Mouse (Mus musculus) limb, embryonic 11.5 days (tissue): ENCODE measurements around the gene Podxl. TPM values are rescaled to one million over a fixed set of nuclear protein-coding genes. Genes with fewer than 3 reads are reported as not detected.

Experiments
- ATAC-seq: fragments of 200-750 bp; cut with Nextera tagmentation; 2 replicates; pipeline ENCODE4 v1.8.0; 2017; ENCODE audit warnings: low read depth; ENCODE audit not compliant: insufficient number of reproducible peaks, low FRiP score, low TSS enrichment
- DNase-seq: peaks from one replicate; pipeline ENCODE4 v3.0.0-alpha.2; 2015; ENCODE audit warnings: low spot score
- H3K27ac ChIP-seq: fragments of 300-500 bp; sonication (generic); replicated peaks from 2 replicates; pipeline ENCODE4 v1.5.1; 2014; ENCODE audit warnings: low read depth, mild to moderate bottlenecking, low read length
- H3K27me3 ChIP-seq: fragments of 300-500 bp; sonication (generic); 2 replicates; pipeline ENCODE4 v1.6.1; 2014; ENCODE audit warnings: mild to moderate bottlenecking, low read length, mixed read lengths; ENCODE audit not compliant: control insufficient read depth, insufficient read depth
- H3K36me3 ChIP-seq: fragments of 300-500 bp; sonication (generic); 2 replicates; pipeline ENCODE4 v1.6.1; 2014; ENCODE audit warnings: mild to moderate bottlenecking, low read length, moderate library complexity, mixed read lengths; ENCODE audit not compliant: control insufficient read depth, insufficient read depth
- H3K4me1 ChIP-seq: fragments of 300-500 bp; sonication (generic); 2 replicates; pipeline ENCODE4 v1.6.1; 2014; ENCODE audit warnings: low read length, mixed read lengths; ENCODE audit not compliant: control insufficient read depth, insufficient read depth
- H3K4me2 ChIP-seq: fragments of 300-500 bp; sonication (generic); 2 replicates; pipeline ENCODE4 v1.6.1; 2014; ENCODE audit warnings: low read depth, mild to moderate bottlenecking, moderate library complexity; ENCODE audit not compliant: severe bottlenecking
- H3K4me3 ChIP-seq: fragments of 300-500 bp; sonication (generic); 2 replicates; pipeline ENCODE4 v1.5.1; 2014; ENCODE audit warnings: low read depth, low read length
- H3K9ac ChIP-seq: fragments of 300-500 bp; sonication (generic); 2 replicates; pipeline ENCODE4 v1.6.1; 2014; ENCODE audit warnings: mild to moderate bottlenecking, low read length
- H3K9me3 ChIP-seq: fragments of 300-500 bp; sonication (generic); 2 replicates; pipeline ENCODE4 v1.6.1; 2016; ENCODE audit warnings: low read length; ENCODE audit not compliant: control insufficient read depth
- WGBS: fragments of 180-500 bp; shearing (Covaris S2); extraction: QIAGEN DNeasy Blood & Tissue Kit; methylation state at CpG from one replicate; pipeline ENCODE4 v1.1.7; 2014; 5-methylcytosine and 5-hydroxymethylcytosine counted together
- polyA plus RNA-seq: library from polyadenylated mRNA; unstranded; fragments of >200 nt; fragmentation: Nextera tagmentation; extraction: Ambion mirVana; gene quantifications from 2 replicates; pipeline ENCODE4 v1.2.1, GENCODE M21; 2014

Podxl gene
- polyA plus RNA-seq, 1 experiment from 2014 or later, result 6.1 TPM

DNA sequence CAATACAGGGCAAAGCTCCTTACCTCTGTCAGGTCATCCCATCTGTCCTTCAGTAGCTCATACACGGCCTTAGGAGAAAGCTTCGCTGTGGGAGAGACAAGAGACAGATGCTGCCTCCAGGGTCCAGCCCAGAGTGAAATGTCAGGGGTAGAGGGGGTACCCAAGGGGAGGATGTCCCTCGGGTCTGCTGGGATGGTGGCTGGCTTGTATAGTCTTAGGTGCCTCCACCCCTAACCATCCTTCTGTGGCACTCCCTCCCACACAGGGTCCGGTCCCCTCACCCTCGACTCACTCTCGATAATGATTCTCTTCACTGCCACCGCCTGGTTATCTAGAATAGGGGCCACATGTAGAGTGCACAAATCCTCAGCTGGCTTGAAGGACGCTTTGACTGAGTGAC is 39.1 kb downstream of the Podxl start:
- 0 out of 2 replicates have a peak, but pooled peaks cover 2% of the 10 kb centered on the region for H3K4me1 ChIP-seq
- no peak overlapping the region for H3K4me2 ChIP-seq
- 90% methylated on average over 8 of the region's 8 CpGs for WGBS
- H3K4me3 ChIP-seq, result no peak overlapping the region
- no peak overlapping the region for H3K27ac ChIP-seq
- 0 out of 2 replicates have a peak, but pooled peaks cover 2% of the 10 kb centered on the region for H3K36me3 ChIP-seq
- no peak overlapping the region for H3K9ac ChIP-seq
- DNase-seq (no peak), ATAC-seq (no peak)
- no peaks in the 10 kb centered on the region for H3K27me3 ChIP-seq
- H3K9me3 ChIP-seq, result no peaks in the 10 kb centered on the region

DNA sequence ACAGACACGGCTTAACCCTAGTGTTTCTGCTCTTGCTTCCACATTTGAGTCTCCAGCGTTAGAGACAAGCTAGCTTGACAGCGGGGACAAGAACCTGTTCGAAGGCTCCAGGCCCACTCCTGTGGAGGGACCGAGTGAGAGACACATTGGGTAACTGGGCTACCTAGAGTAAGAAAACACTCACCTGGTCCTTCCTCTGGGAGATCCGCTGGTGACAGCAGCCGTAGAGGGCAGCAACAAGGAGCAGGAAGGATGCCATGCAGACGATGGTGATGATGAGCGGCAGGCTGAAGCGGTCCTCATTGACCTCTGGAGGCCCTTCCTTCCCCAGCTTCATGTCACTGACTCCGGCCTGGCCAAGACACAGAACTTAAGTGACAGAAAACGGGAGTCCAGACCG is 39.7 kb downstream of the Podxl start:
- ATAC-seq, result no peak
- no peaks in the 10 kb centered on the region for H3K9me3 ChIP-seq
- DNase-seq, result no peak
- 93% methylated on average over 13 of the region's 13 CpGs for WGBS
- no peaks in the 10 kb centered on the region for H3K27me3 ChIP-seq
- no peak overlapping the region for H3K4me3 ChIP-seq
- H3K4me1 ChIP-seq, result 0 out of 2 replicates have a peak, but pooled peaks cover 2% of the 10 kb centered on the region
- H3K9ac ChIP-seq, result no peak overlapping the region
- no peak overlapping the region for H3K27ac ChIP-seq
- H3K36me3 ChIP-seq, result 0 out of 2 replicates have a peak, but pooled peaks cover 2% of the 10 kb centered on the region
- H3K4me2 ChIP-seq, result no peak overlapping the region

DNA sequence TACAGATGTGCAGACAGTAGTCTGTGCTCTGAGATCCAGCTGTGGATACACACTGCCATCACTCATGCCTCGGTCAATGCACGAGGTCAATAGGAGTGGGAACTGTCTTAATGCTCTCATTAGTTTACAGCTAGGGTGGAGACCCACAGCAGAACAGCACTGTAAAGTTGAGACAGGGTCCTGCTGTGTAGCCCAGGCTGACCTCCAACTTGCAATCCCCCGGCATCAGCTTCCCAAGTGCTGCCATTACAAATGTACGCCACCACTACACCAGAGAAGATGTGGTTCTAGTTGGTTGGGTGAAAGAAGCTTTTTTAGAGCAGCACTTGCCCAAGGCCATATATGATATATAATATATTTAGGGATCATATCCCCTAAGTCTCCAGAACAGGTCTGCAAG is 40.1 kb downstream of the Podxl start:
- Histone ChIP-seq H3K27me3 (no peaks in the 10 kb centered on the region), H3K4me1 (0 out of 2 replicates have a peak, but pooled peaks cover 2% of the 10 kb centered on the region), H3K4me3 (no peak overlapping the region), H3K27ac (no peak overlapping the region), H3K9ac (no peak overlapping the region), H3K4me2 (no peak overlapping the region), H3K36me3 (0 out of 2 replicates have a peak, but pooled peaks cover 2% of the 10 kb centered on the region), H3K9me3 (no peaks in the 10 kb centered on the region)
- DNase-seq, result no peak
- no peak for ATAC-seq
- 89% methylated on average over 4 of the region's 4 CpGs for WGBS

DNA sequence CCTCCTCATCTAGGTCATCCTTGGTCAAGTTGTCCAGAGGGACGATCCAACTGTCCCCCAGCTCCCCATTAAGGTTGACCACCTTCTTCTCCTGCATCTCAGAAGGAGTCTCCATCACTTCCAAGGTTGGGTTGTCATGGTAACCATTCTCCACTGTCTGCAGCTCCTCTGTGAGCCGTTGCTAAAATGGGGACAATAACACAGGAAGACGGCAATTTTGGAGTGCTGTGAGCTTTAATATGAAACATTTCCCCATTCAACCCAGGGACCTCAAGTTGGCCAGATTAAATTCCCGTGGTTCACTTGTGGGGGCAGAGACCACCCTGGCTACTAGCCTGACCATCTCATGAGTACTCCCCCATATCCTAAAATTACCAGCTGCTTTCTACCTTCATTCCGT is 40.7 kb downstream of the Podxl start:
- Histone ChIP-seq H3K36me3 (0 out of 2 replicates have a peak, but pooled peaks cover 2% of the 10 kb centered on the region), H3K4me1 (0 out of 2 replicates have a peak, but pooled peaks cover 2% of the 10 kb centered on the region), H3K4me3 (no peak overlapping the region), H3K27ac (no peak overlapping the region), H3K9ac (no peak overlapping the region), H3K4me2 (no peak overlapping the region), H3K27me3 (no peaks in the 10 kb centered on the region), H3K9me3 (no peaks in the 10 kb centered on the region)
- ATAC-seq (no peak), DNase-seq (no peak)
- WGBS, result 66% methylated on average over 5 of the region's 5 CpGs

DNA sequence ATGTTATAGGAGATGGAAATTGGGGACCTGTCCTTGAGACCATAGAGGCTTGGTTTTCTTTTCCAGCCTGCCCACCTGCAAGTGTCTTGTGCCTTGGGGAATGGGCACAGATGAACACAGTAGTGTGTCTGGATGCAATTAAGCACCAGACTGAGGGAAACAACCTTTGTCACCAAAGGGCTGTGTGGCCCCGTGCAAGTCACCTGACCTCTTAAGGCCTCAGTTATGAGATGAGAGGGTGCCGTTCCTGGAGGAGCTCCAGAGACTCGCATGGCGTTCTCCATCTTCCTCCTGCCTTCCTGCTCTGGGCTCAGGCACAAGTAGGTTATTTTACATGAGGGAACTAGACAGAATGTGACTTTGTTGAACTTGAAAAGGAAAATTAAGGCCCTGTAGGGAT is 41.3 kb downstream of the Podxl start:
- Histone ChIP-seq H3K4me3 (no peak overlapping the region), H3K4me2 (no peak overlapping the region), H3K9me3 (no peaks in the 10 kb centered on the region), H3K36me3 (0 out of 2 replicates have a peak, but pooled peaks cover 2% of the 10 kb centered on the region), H3K4me1 (0 out of 2 replicates have a peak, but pooled peaks cover 2% of the 10 kb centered on the region), H3K27ac (no peak overlapping the region), H3K9ac (no peak overlapping the region), H3K27me3 (no peaks in the 10 kb centered on the region)
- DNase-seq (no peak), ATAC-seq (no peak)
- 40% methylated on average over 4 of the region's 4 CpGs for WGBS

DNA sequence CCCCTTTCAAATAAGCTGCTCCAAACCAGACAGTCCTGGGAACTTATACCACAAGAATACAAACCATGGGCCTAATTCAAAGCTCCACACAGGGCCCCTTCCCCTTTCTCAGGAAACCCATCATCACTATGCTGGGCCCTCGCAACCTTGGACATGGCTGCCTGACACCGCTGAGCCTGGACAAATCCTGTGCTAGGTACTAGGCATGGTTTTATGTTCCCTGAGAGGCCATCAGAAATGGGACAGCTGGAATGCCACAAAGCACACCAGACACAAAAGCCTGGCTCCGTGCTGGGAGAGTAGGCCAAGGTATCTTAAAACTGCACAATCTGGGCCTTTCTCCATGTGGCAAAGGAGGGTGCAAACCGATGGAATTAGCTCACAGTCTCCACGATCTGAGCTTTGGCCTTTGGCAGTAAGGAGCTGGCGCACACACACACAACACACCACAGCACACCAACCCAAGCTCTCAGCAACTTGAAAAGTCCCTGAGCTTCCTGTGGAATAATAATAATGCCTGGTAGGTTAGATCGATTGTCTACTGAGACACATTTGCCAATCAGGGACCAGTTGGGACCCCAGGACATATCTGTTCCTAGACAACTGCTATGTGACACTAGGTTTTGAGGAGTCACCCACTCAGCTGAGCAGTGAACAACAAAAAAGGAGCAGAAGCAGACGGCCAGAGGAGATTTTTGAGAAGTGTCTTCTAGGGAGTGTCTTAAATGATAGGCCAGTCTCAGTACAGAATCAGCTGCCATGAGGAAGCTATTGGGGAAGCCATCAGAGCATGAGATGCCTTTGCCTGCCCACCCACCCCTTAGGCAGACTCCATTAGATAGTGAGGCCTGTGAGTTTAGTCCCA is 42.1 kb downstream of the Podxl start:
- DNase-seq (no peak), ATAC-seq (no peak)
- no peak overlapping the region for H3K9ac ChIP-seq
- H3K27me3 ChIP-seq, result no peaks in the 10 kb centered on the region
- 0 out of 2 replicates have a peak, but pooled peaks cover 2% of the 10 kb centered on the region for H3K4me1 ChIP-seq
- no peak overlapping the region for H3K4me3 ChIP-seq
- H3K4me2 ChIP-seq, result no peak overlapping the region
- no peak overlapping the region for H3K27ac ChIP-seq
- H3K36me3 ChIP-seq, result 0 out of 2 replicates have a peak, but pooled peaks cover 2% of the 10 kb centered on the region
- 90% methylated on average over 8 of the region's 8 CpGs for WGBS
- H3K9me3 ChIP-seq, result no peaks in the 10 kb centered on the region

DNA sequence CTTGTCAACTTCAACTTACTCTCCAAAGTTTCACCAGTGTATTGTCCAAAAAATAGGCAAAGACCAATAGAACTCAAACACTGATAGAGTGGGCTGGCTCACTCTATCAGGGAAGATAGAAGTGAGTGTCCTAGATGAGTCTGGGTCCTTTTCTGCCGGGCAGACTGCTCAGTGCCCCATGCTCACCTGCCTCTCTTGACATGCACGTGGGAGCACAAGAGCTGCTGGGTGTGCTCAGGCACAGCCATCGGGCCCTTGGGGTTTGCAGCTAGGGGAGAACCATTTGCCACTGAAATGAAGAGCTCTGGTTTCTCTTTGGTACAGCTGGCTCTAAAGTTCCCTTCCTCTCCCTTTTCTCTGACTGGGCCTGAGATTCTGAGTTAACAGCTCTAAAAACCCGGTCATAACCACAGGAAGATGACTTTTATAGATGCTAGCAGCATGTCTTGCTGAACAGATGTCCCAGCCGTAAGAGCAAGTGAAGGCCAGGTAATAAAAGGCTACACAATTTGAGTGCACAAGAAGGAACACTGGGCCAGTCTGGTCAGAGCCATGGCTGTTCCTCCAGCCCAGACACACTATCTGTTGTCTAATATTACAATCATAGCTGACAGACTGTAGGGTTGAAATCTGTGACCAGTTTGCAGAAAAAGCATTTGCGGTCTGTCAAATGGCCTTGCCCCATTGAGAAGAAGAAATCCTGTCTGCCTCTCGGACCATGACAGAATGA is 43.1 kb downstream of the Podxl start:
- Histone ChIP-seq H3K4me1 (0 out of 2 replicates have a peak, but pooled peaks cover 2% of the 10 kb centered on the region), H3K9me3 (no peaks in the 10 kb centered on the region), H3K27me3 (no peaks in the 10 kb centered on the region), H3K4me2 (no peak overlapping the region), H3K4me3 (no peak overlapping the region), H3K36me3 (no peaks in the 10 kb centered on the region), H3K9ac (no peak overlapping the region), H3K27ac (no peak overlapping the region)
- no peak for DNase-seq
- ATAC-seq, result no peak
- WGBS, result 78% methylated on average over 7 of the region's 7 CpGs

DNA sequence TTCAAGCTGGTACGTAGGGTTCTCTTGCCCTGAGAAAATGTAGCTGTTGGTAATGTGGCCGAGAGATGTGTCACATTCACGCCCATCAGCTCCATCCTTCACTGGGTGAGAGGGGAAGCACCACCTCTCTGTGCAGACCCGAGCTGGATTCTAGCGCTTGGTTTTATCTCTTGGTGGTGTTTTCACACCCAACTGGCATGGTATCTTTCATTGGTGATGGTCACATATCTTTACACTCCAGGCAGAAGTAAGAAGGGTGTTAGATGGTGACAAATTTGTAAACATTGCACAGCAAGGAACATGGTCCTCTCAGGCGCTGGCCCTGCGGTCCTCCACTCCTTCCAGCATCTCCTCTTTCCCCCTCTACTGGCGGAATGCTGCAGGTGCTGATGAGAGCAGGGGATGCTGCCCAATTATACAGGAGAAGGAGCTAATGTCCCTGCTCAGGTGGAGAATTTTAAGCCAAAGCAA is 44.7 kb downstream of the Podxl start:
- Histone ChIP-seq H3K9ac (no peak overlapping the region), H3K27me3 (no peaks in the 10 kb centered on the region), H3K9me3 (no peaks in the 10 kb centered on the region), H3K4me3 (no peak overlapping the region), H3K4me2 (no peak overlapping the region), H3K27ac (no peak overlapping the region), H3K4me1 (0 out of 2 replicates have a peak, but pooled peaks cover 2% of the 10 kb centered on the region), H3K36me3 (no peaks in the 10 kb centered on the region)
- WGBS, result 71% methylated on average over 8 of the region's 8 CpGs
- ATAC-seq (no peak), DNase-seq (peak; percentile 48)
